Mouse (Mus musculus) kidney, embryonic 16.5 days (tissue): ENCODE data around the gene Gm39566. TPM values are rescaled to one million over a fixed set of nuclear protein-coding genes. Genes with fewer than 3 reads are reported as not detected.

Experiments
- ATAC-seq: fragments of 200-750 bp; cut with Nextera tagmentation; 2 replicates; pipeline ENCODE4 v1.8.0; 2017; ENCODE audit warnings: moderate TSS enrichment; ENCODE audit not compliant: low FRiP score, low TSS enrichment
- H3K27ac ChIP-seq: fragments of 300-500 bp; sonication (generic); 2 replicates; pipeline ENCODE4 v1.5.1; 2014; ENCODE audit warnings: low read length
- H3K27me3 ChIP-seq: fragments of 300-500 bp; sonication (generic); 2 replicates; pipeline ENCODE4 v1.6.1; 2014; ENCODE audit warnings: low read length, control low read depth, mixed read lengths; ENCODE audit not compliant: insufficient read depth
- H3K36me3 ChIP-seq: fragments of 300-500 bp; sonication (generic); 2 replicates; pipeline ENCODE4 v1.6.1; 2014; ENCODE audit warnings: low read length, control low read depth, mixed read lengths; ENCODE audit not compliant: insufficient read depth
- H3K4me1 ChIP-seq: fragments of 300-500 bp; sonication (generic); 2 replicates; pipeline ENCODE4 v1.6.1; 2014; ENCODE audit warnings: low read length, control low read depth, mixed read lengths; ENCODE audit not compliant: insufficient read depth
- H3K4me2 ChIP-seq: fragments of 300-500 bp; sonication (generic); replicated peaks from 2 replicates; pipeline ENCODE4 v1.6.1; 2014; ENCODE audit warnings: low read depth, low read length
- H3K4me3 ChIP-seq: fragments of 300-500 bp; sonication (generic); 2 replicates; pipeline ENCODE4 v1.5.1; 2014; ENCODE audit warnings: mild to moderate bottlenecking, low read length
- H3K9ac ChIP-seq: fragments of 300-500 bp; sonication (generic); replicated peaks from 2 replicates; pipeline ENCODE4 v1.6.1; 2014; ENCODE audit warnings: low read length
- H3K9me3 ChIP-seq: fragments of 300-500 bp; sonication (generic); 2 replicates; pipeline ENCODE4 v1.6.1; 2016; ENCODE audit warnings: low read length, control low read depth
- WGBS: fragments of 180-500 bp; shearing (Covaris S2); extraction: QIAGEN DNeasy Blood & Tissue Kit; methylation state at CpG from one replicate; pipeline ENCODE4 v1.1.7; 2014; 5-methylcytosine and 5-hydroxymethylcytosine counted together
- polyA plus RNA-seq: library from polyadenylated mRNA; unstranded; fragments of >200 nt; fragmentation: Nextera tagmentation; extraction: Ambion mirVana; gene quantifications from 2 replicates; pipeline ENCODE4 v1.2.1, GENCODE M21; 2015

The Gm39566 gene
- polyA plus RNA-seq, 1 experiment from 2014 or later: not detected

GRCm38 (mm10) chr11:69787306-69787705, 27.8 kb downstream of the Gm39566 start:
- H3K36me3 ChIP-seq: no peaks in the 10 kb centered on the region
- ATAC-seq: no peak
- H3K4me1 ChIP-seq: no peaks in the 10 kb centered on the region
- no peak overlapping the region for H3K4me2 ChIP-seq
- H3K9ac ChIP-seq: no peak overlapping the region
- H3K9me3 ChIP-seq: no peaks in the 10 kb centered on the region
- 86% methylated on average over 5 of the region's 5 CpGs for WGBS
- no peaks in the 10 kb centered on the region for H3K27me3 ChIP-seq
- no peak overlapping the region for H3K4me3 ChIP-seq
- H3K27ac ChIP-seq: no peak overlapping the region

- Histone ChIP-seq H3K4me2 (peak overlapping the region; percentile 36), H3K36me3 (no peaks in the 10 kb centered on the region), H3K27me3 (no peaks in the 10 kb centered on the region), H3K9ac (no peak overlapping the region; the same call in 1 of the 2 replicates), H3K9me3 (no peaks in the 10 kb centered on the region), H3K4me3 (peak overlapping the region; percentile 18; the same call in 1 of the 2 replicates), H3K4me1 (no peaks in the 10 kb centered on the region), H3K27ac (no peak overlapping the region)
- 32% methylated on average over 15 of the region's 15 CpGs for WGBS
- ATAC-seq: no peak
Observed at GRCm38 (mm10) chr11:69784793-69785272, 30.3 kb downstream of the Gm39566 start.

- no peak overlapping the region for H3K4me3 ChIP-seq
- H3K36me3 ChIP-seq: no peaks in the 10 kb centered on the region
- H3K27ac ChIP-seq: no peak overlapping the region
- no peak overlapping the region for H3K9ac ChIP-seq
- no peak overlapping the region for H3K4me2 ChIP-seq
- 28% methylated on average over 4 of the region's 4 CpGs for WGBS
- H3K9me3 ChIP-seq: no peaks in the 10 kb centered on the region
- peaks cover 12% of the 10 kb centered on the region; the same call in 1 of the 2 replicates for H3K4me1 ChIP-seq
- H3K27me3 ChIP-seq: 0 out of 2 replicates have a peak, but pooled peaks cover 3% of the 10 kb centered on the region
- ATAC-seq: no peak
Observed at GRCm38 (mm10) chr11:69781828-69782227, 33.3 kb downstream of the Gm39566 start.

- H3K27me3 ChIP-seq: 0 out of 2 replicates have a peak, but pooled peaks cover 3% of the 10 kb centered on the region
- peaks cover 19% of the 10 kb centered on the region; the same call in 1 of the 2 replicates for H3K4me1 ChIP-seq
- no peak overlapping the region for H3K27ac ChIP-seq
- no peaks in the 10 kb centered on the region for H3K36me3 ChIP-seq
- WGBS: 55% methylated on average over 7 of the region's 7 CpGs
- H3K9me3 ChIP-seq: no peaks in the 10 kb centered on the region
- no peak overlapping the region; the same call in 1 of the 2 replicates for H3K4me2 ChIP-seq
- ATAC-seq: no peak
- no peak overlapping the region for H3K9ac ChIP-seq
- no peak overlapping the region for H3K4me3 ChIP-seq
Observed at GRCm38 (mm10) chr11:69778985-69779384, 36.1 kb downstream of the Gm39566 start.

GRCm38 (mm10) chr11:69778258-69778982, 36.7 kb downstream of the Gm39566 start:
- Histone ChIP-seq H3K27ac (no peak overlapping the region), H3K4me2 (no peak overlapping the region; the same call in 1 of the 2 replicates), H3K9me3 (no peaks in the 10 kb centered on the region), H3K4me1 (peaks cover 19% of the 10 kb centered on the region; the same call in 1 of the 2 replicates), H3K36me3 (no peaks in the 10 kb centered on the region), H3K27me3 (0 out of 2 replicates have a peak, but pooled peaks cover 3% of the 10 kb centered on the region), H3K4me3 (no peak overlapping the region), H3K9ac (no peak overlapping the region)
- ATAC-seq: 0 out of 2 replicates have a peak, but pooled peaks have one; percentile 16
- WGBS: 61% methylated on average over 23 of the region's 23 CpGs

GRCm38 (mm10) chr11:69777504-69778257, 37.4 kb downstream of the Gm39566 start:
- Histone ChIP-seq H3K4me2 (0 out of 2 replicates have a peak overlapping the region, but pooled peaks have one; percentile 11), H3K27ac (no peak overlapping the region), H3K9me3 (no peaks in the 10 kb centered on the region), H3K36me3 (no peaks in the 10 kb centered on the region), H3K4me3 (no peak overlapping the region), H3K27me3 (0 out of 2 replicates have a peak, but pooled peaks cover 3% of the 10 kb centered on the region), H3K9ac (no peak overlapping the region), H3K4me1 (peaks cover 19% of the 10 kb centered on the region; the same call in 1 of the 2 replicates)
- ATAC-seq: 0 out of 2 replicates have a peak, but pooled peaks have one; percentile 28
- WGBS: 50% methylated on average over 26 of the region's 26 CpGs

- H3K4me2 ChIP-seq: no peak overlapping the region
- ATAC-seq: no peak
- H3K27ac ChIP-seq: no peak overlapping the region
- no peaks in the 10 kb centered on the region for H3K36me3 ChIP-seq
- no peak overlapping the region for H3K9ac ChIP-seq
- H3K9me3 ChIP-seq: no peaks in the 10 kb centered on the region
- WGBS: 90% methylated on average over 20 of the region's 20 CpGs
- H3K27me3 ChIP-seq: 0 out of 2 replicates have a peak, but pooled peaks cover 3% of the 10 kb centered on the region
- H3K4me1 ChIP-seq: peaks cover 19% of the 10 kb centered on the region; the same call in 1 of the 2 replicates
- H3K4me3 ChIP-seq: no peak overlapping the region
Observed at GRCm38 (mm10) chr11:69776488-69776887, 38.6 kb downstream of the Gm39566 start.

- H3K4me1 ChIP-seq: peaks cover 19% of the 10 kb centered on the region; the same call in 1 of the 2 replicates
- ATAC-seq: no peak
- H3K27ac ChIP-seq: no peak overlapping the region
- H3K9ac ChIP-seq: no peak overlapping the region
- H3K4me2 ChIP-seq: no peak overlapping the region
- H3K9me3 ChIP-seq: no peaks in the 10 kb centered on the region
- H3K4me3 ChIP-seq: no peak overlapping the region
- H3K27me3 ChIP-seq: 0 out of 2 replicates have a peak, but pooled peaks cover 3% of the 10 kb centered on the region
- WGBS: 55% methylated on average over 10 of the region's 10 CpGs
- no peaks in the 10 kb centered on the region for H3K36me3 ChIP-seq
Observed at GRCm38 (mm10) chr11:69775716-69776115, 39.4 kb downstream of the Gm39566 start.

GRCm38 (mm10) chr11:69774961-69775360, 40.1 kb downstream of the Gm39566 start:
- no peak for ATAC-seq
- 63% methylated on average over 5 of the region's 5 CpGs for WGBS
- H3K4me1 ChIP-seq: peaks cover 19% of the 10 kb centered on the region; the same call in 1 of the 2 replicates

More at GRCm38 (mm10) chr11:69774961-69775360, 40.1 kb downstream of the Gm39566 start:
- Histone ChIP-seq H3K27ac (no peak overlapping the region), H3K4me2 (no peak overlapping the region), H3K36me3 (no peaks in the 10 kb centered on the region), H3K27me3 (0 out of 2 replicates have a peak, but pooled peaks cover 3% of the 10 kb centered on the region), H3K9ac (no peak overlapping the region), H3K4me3 (no peak overlapping the region), H3K9me3 (no peaks in the 10 kb centered on the region)
